16 mouse cellular contexts compared by ENCODE assay signal in genomic region chrX:11560550-11561276, GRCm38 (mm10).
DNase-seq lines count a peak whose midpoint lies in the region; ATAC-seq and TF ChIP-seq lines count a peak whose summit lies in the region.
"Had no signal": no experiment of that assay in that cellular context is flagged by ENCODE, and none has a peak within 500 bp of the region (broad histone marks: within the 10 kb centered on the region; RNA-seq: fewer than 3 reads in every experiment).

No protein-coding gene starts in this region.

- H3K4me2 ChIP-seq in hindbrain, embryonic 11.5 days (replicated peaks; ENCODE audit: low read depth, low read length) = no peak overlapping the region
- no peak overlapping the region for H3K4me2 ChIP-seq in hindbrain, postnatal 0 days (ENCODE audit: low read depth, low read length)
- H3K4me2 ChIP-seq in midbrain, embryonic 12.5 days (replicated peaks) = no peak overlapping the region
- H3K4me2 ChIP-seq in midbrain, postnatal 0 days (ENCODE audit: low read depth, low read length, poor library complexity, severe bottlenecking) = no peak overlapping the region
- peak overlapping the region; percentile 30 for H3K4me2 ChIP-seq in kidney, embryonic 15.5 days
- H3K4me2 ChIP-seq in midbrain, embryonic 15.5 days = no peak overlapping the region
- H3K4me2 ChIP-seq: forebrain, embryonic 15.5 days; intestine, embryonic 15.5 days; limb, embryonic 15.5 days had no signal

- no peaks in the 10 kb centered on the region for H3K27me3 ChIP-seq in hindbrain, embryonic 11.5 days (ENCODE audit: control insufficient read depth, insufficient read depth, low read length)
- H3K27me3 ChIP-seq in hindbrain, postnatal 0 days (ENCODE audit: insufficient read depth, low read length) = no peaks in the 10 kb centered on the region; the same call in 1 of the 2 replicates
- peaks cover 5% of the 10 kb centered on the region for H3K27me3 ChIP-seq in midbrain, embryonic 12.5 days
- H3K27me3 ChIP-seq in midbrain, postnatal 0 days (ENCODE audit: insufficient read depth, low read length) = no peaks in the 10 kb centered on the region
- peaks cover 60% of the 10 kb centered on the region for H3K27me3 ChIP-seq in kidney, embryonic 15.5 days
- H3K27me3 ChIP-seq in midbrain, embryonic 15.5 days (replicated peaks) = no peaks in the 10 kb centered on the region
- H3K27me3 ChIP-seq in thymus, adult 2 months (ENCODE audit: control insufficient read depth, insufficient read depth, low read length) = no peaks in the 10 kb centered on the region
- H3K27me3 ChIP-seq: forebrain, embryonic 15.5 days; intestine, embryonic 15.5 days had no signal

- H3K9me3 ChIP-seq in hindbrain, embryonic 11.5 days (ENCODE audit: control insufficient read depth, low read length) = no peaks in the 10 kb centered on the region
- H3K9me3 ChIP-seq in hindbrain, postnatal 0 days (ENCODE audit: low read length) = no peaks in the 10 kb centered on the region
- H3K9me3 ChIP-seq in midbrain, embryonic 12.5 days = no peaks in the 10 kb centered on the region
- H3K9me3 ChIP-seq in midbrain, postnatal 0 days (ENCODE audit: low read length) = no peaks in the 10 kb centered on the region
- H3K9me3 ChIP-seq in kidney, embryonic 15.5 days (replicated peaks) = no peaks in the 10 kb centered on the region
- no peaks in the 10 kb centered on the region for H3K9me3 ChIP-seq in midbrain, embryonic 15.5 days
- H3K9me3 ChIP-seq: forebrain, embryonic 15.5 days; intestine, embryonic 15.5 days; limb, embryonic 15.5 days had no signal

- 40% methylated on average over 15 of the region's 17 CpGs for WGBS in hindbrain, embryonic 11.5 days
- WGBS in hindbrain, postnatal 0 days = 59% methylated on average over 17 of the region's 17 CpGs
- WGBS in midbrain, embryonic 12.5 days = 49% methylated on average over 11 of the region's 17 CpGs
- 58% methylated on average over 16 of the region's 17 CpGs for WGBS in midbrain, postnatal 0 days
- WGBS in kidney, embryonic 15.5 days = 35% methylated on average over 16 of the region's 17 CpGs
- WGBS in midbrain, embryonic 15.5 days = 44% methylated on average over 16 of the region's 17 CpGs
- 82% methylated on average over 16 of the region's 17 CpGs for WGBS in thymus, adult 2 months

- no peaks in the 10 kb centered on the region for H3K36me3 ChIP-seq in hindbrain, embryonic 11.5 days (ENCODE audit: control insufficient read depth, insufficient read depth, low read length)
- no peaks in the 10 kb centered on the region for H3K36me3 ChIP-seq in hindbrain, postnatal 0 days (ENCODE audit: insufficient read depth, low read length)
- H3K36me3 ChIP-seq in midbrain, embryonic 12.5 days = no peaks in the 10 kb centered on the region
- H3K36me3 ChIP-seq in midbrain, postnatal 0 days (ENCODE audit: insufficient read depth, low read length) = no peaks in the 10 kb centered on the region
- no peaks in the 10 kb centered on the region for H3K36me3 ChIP-seq in kidney, embryonic 15.5 days
- no peaks in the 10 kb centered on the region for H3K36me3 ChIP-seq in midbrain, embryonic 15.5 days (replicated peaks)
- no peaks in the 10 kb centered on the region for H3K36me3 ChIP-seq in thymus, adult 2 months (ENCODE audit: control insufficient read depth, insufficient read depth, low read length)
- H3K36me3 ChIP-seq: forebrain, embryonic 15.5 days; intestine, embryonic 15.5 days; limb, embryonic 15.5 days had no signal

- ATAC-seq in hindbrain, embryonic 11.5 days (ENCODE audit: low FRiP score) = no peak
- ATAC-seq in hindbrain, postnatal 0 days = no peak
- 0 out of 2 replicates have a peak, but pooled peaks have one; percentile 27 for ATAC-seq in midbrain, embryonic 12.5 days (ENCODE audit: low FRiP score, low read depth)
- no peak; the same call in 1 of the 2 replicates for ATAC-seq in midbrain, postnatal 0 days (ENCODE audit: low FRiP score)
- ATAC-seq in kidney, embryonic 15.5 days (replicated peaks; ENCODE audit: low FRiP score) = peak; percentile 22; the same call in 1 of the 2 replicates
- 0 out of 2 replicates have a peak, but pooled peaks have one; percentile 24 for ATAC-seq in midbrain, embryonic 15.5 days (replicated peaks)
- ATAC-seq: forebrain, embryonic 15.5 days; intestine, embryonic 15.5 days; liver, postnatal 0 days had no signal

- TF ChIP-seq POLR2A in thymus, adult 2 months (IDR thresholded peaks at IDR 0.05; ENCODE audit: control insufficient read depth, extremely low read depth, insufficient read depth, low read length, poor library complexity) = no peak

- no peak for TF ChIP-seq CTCF in hindbrain, postnatal 0 days (IDR thresholded peaks at IDR 0.05; ENCODE audit: low read depth)
- TF ChIP-seq CTCF in midbrain, postnatal 0 days (IDR thresholded peaks at IDR 0.05) = no peak
- TF ChIP-seq CTCF in thymus, adult 2 months (IDR thresholded peaks at IDR 0.05; ENCODE audit: borderline replicate concordance, control insufficient read depth, extremely low read depth, insufficient read depth, low read length, poor library complexity) = no peak

- no peak overlapping the region for H3K9ac ChIP-seq in hindbrain, embryonic 11.5 days (ENCODE audit: low read depth, low read length)
- H3K9ac ChIP-seq in hindbrain, postnatal 0 days (replicated peaks; ENCODE audit: low read length) = no peak overlapping the region
- no peak overlapping the region for H3K9ac ChIP-seq in midbrain, embryonic 12.5 days (replicated peaks)
- H3K9ac ChIP-seq in midbrain, postnatal 0 days (replicated peaks; ENCODE audit: low read length, poor library complexity, severe bottlenecking) = no peak overlapping the region
- no peak overlapping the region for H3K9ac ChIP-seq in kidney, embryonic 15.5 days
- no peak overlapping the region for H3K9ac ChIP-seq in midbrain, embryonic 15.5 days
- H3K9ac ChIP-seq: forebrain, embryonic 15.5 days; intestine, embryonic 15.5 days; limb, embryonic 15.5 days; liver, postnatal 0 days had no signal

- H3K4me1 ChIP-seq in hindbrain, embryonic 11.5 days (replicated peaks; ENCODE audit: control insufficient read depth, insufficient read depth, low read length) = no peaks in the 10 kb centered on the region
- no peaks in the 10 kb centered on the region for H3K4me1 ChIP-seq in hindbrain, postnatal 0 days (ENCODE audit: insufficient read depth, low read length)
- H3K4me1 ChIP-seq in midbrain, embryonic 12.5 days = no peaks in the 10 kb centered on the region
- no peaks in the 10 kb centered on the region for H3K4me1 ChIP-seq in midbrain, postnatal 0 days (ENCODE audit: insufficient read depth, low read length)
- 0 out of 2 replicates have a peak, but pooled peaks cover 4% of the 10 kb centered on the region for H3K4me1 ChIP-seq in kidney, embryonic 15.5 days
- peaks cover 5% of the 10 kb centered on the region; the same call in 1 of the 2 replicates for H3K4me1 ChIP-seq in midbrain, embryonic 15.5 days
- no peaks in the 10 kb centered on the region for H3K4me1 ChIP-seq in thymus, adult 2 months (replicated peaks; ENCODE audit: control insufficient read depth, insufficient read depth, low read length)
- H3K4me1 ChIP-seq: intestine, embryonic 15.5 days; limb, embryonic 15.5 days had no signal

- 0 out of 2 replicates have a peak overlapping the region, but pooled peaks have one; percentile 10 for H3K27ac ChIP-seq in hindbrain, embryonic 11.5 days (ENCODE audit: low read depth, low read length)
- no peak overlapping the region for H3K27ac ChIP-seq in hindbrain, postnatal 0 days
- H3K27ac ChIP-seq in midbrain, embryonic 12.5 days (replicated peaks) = 0 out of 2 replicates have a peak overlapping the region, but pooled peaks have one; percentile 25
- no peak overlapping the region for H3K27ac ChIP-seq in midbrain, postnatal 0 days (ENCODE audit: low read depth, low read length)
- no peak overlapping the region for H3K27ac ChIP-seq in kidney, embryonic 15.5 days
- peak overlapping the region; percentile 42; the same call in 1 of the 2 replicates for H3K27ac ChIP-seq in midbrain, embryonic 15.5 days
- H3K27ac ChIP-seq in thymus, adult 2 months (ENCODE audit: control insufficient read depth, insufficient read depth, low read length) = no peak overlapping the region
- H3K27ac ChIP-seq: forebrain, embryonic 15.5 days; intestine, embryonic 15.5 days; limb, embryonic 15.5 days had no signal

- H3K4me3 ChIP-seq in hindbrain, embryonic 11.5 days (ENCODE audit: low read depth, low read length) = no peak overlapping the region
- no peak overlapping the region for H3K4me3 ChIP-seq in hindbrain, postnatal 0 days (ENCODE audit: low read length)
- no peak overlapping the region for H3K4me3 ChIP-seq in midbrain, embryonic 12.5 days
- H3K4me3 ChIP-seq in midbrain, postnatal 0 days (ENCODE audit: low read depth, low read length) = no peak overlapping the region
- H3K4me3 ChIP-seq in kidney, embryonic 15.5 days (replicated peaks) = no peak overlapping the region
- H3K4me3 ChIP-seq in midbrain, embryonic 15.5 days = no peak overlapping the region
- H3K4me3 ChIP-seq in thymus, adult 2 months (ENCODE audit: control insufficient read depth, insufficient read depth, low read length) = no peak overlapping the region
- H3K4me3 ChIP-seq: forebrain, embryonic 15.5 days; intestine, embryonic 15.5 days; limb, embryonic 15.5 days had no signal

- DNase-seq in hindbrain, embryonic 11.5 days (ENCODE audit: low spot score) = peak; percentile 7
- DNase-seq in hindbrain, postnatal 0 days (ENCODE audit: low spot score) = no peak
- DNase-seq in midbrain, postnatal 0 days (ENCODE audit: low spot score) = no peak
- DNase-seq in frontal cortex, adult 2 months (ENCODE audit: extremely low spot score in 1 of 2, low spot score in 1 of 2) = no peak
- no peak for DNase-seq in thymus, adult 2 months
- DNase-seq: cerebellum, adult 2 months; gastrocnemius, postnatal 10 days; heart, postnatal 14 days; liver, postnatal 0 days; right cerebral cortex, postnatal 4 days had no signal

Comparison
In these comparisons a context has a peak if more than half of its experiments do, and no peak if none do; other contexts are left out.
1. ATAC-seq: peak in midbrain, embryonic 12.5 days (single experiment), kidney, embryonic 15.5 days (single experiment) and midbrain, embryonic 15.5 days (single experiment); none in hindbrain, embryonic 11.5 days (single experiment), hindbrain, postnatal 0 days (single experiment) and midbrain, postnatal 0 days (single experiment).
2. H3K27ac ChIP-seq: peak in hindbrain, embryonic 11.5 days (single experiment), midbrain, embryonic 12.5 days (single experiment) and midbrain, embryonic 15.5 days (single experiment); none in hindbrain, postnatal 0 days (single experiment), midbrain, postnatal 0 days (single experiment), kidney, embryonic 15.5 days (single experiment) and thymus, adult 2 months (single experiment).